Mouse (Mus musculus) cerebellum, adult 2 months (tissue): ENCODE results near the gene Lemd1.

ENCODE experiments used
- CTCF ChIP-seq: fragments of 200-500 bp; IDR thresholded peaks from 2 replicates; pipeline ENCODE4 v1.5.1; 2011; ENCODE audit warnings: low read depth, mild to moderate bottlenecking, control low read depth, low read length, moderate library complexity, borderline replicate concordance; ENCODE audit not compliant: insufficient read depth
- POLR2A ChIP-seq: fragments of 200-500 bp; IDR thresholded peaks from 2 replicates; pipeline ENCODE4 v1.6.1; 2011; ENCODE audit warnings: low read length, control low read depth, borderline replicate concordance; ENCODE audit not compliant: insufficient read depth

DNA sequence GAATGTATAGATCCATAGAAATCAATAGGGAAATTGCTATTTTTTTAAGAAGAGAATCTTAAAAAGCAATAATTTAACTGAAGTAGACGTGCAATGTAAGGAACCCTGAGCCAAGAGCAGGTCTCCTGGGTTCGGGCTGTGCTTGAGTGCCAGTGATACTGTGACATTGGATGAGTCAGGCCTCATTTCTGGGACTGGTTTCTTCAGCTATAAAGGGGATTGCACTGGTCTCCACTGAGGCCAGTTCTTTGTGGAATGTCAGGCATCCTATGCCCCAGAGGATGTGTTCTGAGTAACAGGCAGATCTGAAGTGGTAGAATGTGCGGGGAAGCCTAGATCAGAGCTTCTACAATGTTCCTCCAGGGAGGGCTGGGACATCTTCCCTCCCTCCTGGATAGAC lies 15.6 kb downstream of the Lemd1 start:
- TF ChIP-seq POLR2A: no peak
- no peak for TF ChIP-seq CTCF
